Mouse (Mus musculus) hindbrain, embryonic 14.5 days (tissue): ENCODE measurements around the gene Fntb. TPM values are rescaled to one million over a fixed set of nuclear protein-coding genes. Genes with fewer than 3 reads are reported as not detected.

Experiments used
- ATAC-seq: fragments of 200-750 bp; cut with Nextera tagmentation; 2 replicates; pipeline ENCODE4 v1.8.0; 2017; ENCODE audit warnings: moderate number of reproducible peaks, mild to moderate bottlenecking, moderate TSS enrichment, moderate library complexity; ENCODE audit not compliant: low FRiP score
- DNase-seq: peaks from one replicate; pipeline ENCODE4 v3.0.0-alpha.2; 2015; ENCODE audit warnings: low spot score
- H3K27ac ChIP-seq: fragments of 300-500 bp; sonication (generic); 2 replicates; pipeline ENCODE4 v1.5.1; 2014; ENCODE audit warnings: mild to moderate bottlenecking, moderate library complexity
- H3K27me3 ChIP-seq: fragments of 300-500 bp; sonication (generic); 2 replicates; pipeline ENCODE4 v1.6.1; 2014; ENCODE audit warnings: mild to moderate bottlenecking, low read length, mixed read lengths; ENCODE audit not compliant: control insufficient read depth, insufficient read depth
- H3K36me3 ChIP-seq: fragments of 300-500 bp; sonication (generic); replicated peaks from 2 replicates; pipeline ENCODE4 v1.6.1; 2014; ENCODE audit not compliant: control insufficient read depth, insufficient read depth
- H3K4me1 ChIP-seq: fragments of 300-500 bp; sonication (generic); replicated peaks from 2 replicates; pipeline ENCODE4 v1.6.1; 2014; ENCODE audit warnings: antibody characterized with exemption, low read length, mixed read lengths; ENCODE audit not compliant: control insufficient read depth, insufficient read depth
- H3K4me2 ChIP-seq: fragments of 300-500 bp; sonication (generic); replicated peaks from 2 replicates; pipeline ENCODE4 v1.6.1; 2014; ENCODE audit warnings: mild to moderate bottlenecking, moderate library complexity
- H3K4me3 ChIP-seq: fragments of 300-500 bp; sonication (generic); replicated peaks from 2 replicates; pipeline ENCODE4 v1.5.1; 2014; ENCODE audit warnings: mild to moderate bottlenecking, low read length
- H3K9ac ChIP-seq: fragments of 300-500 bp; sonication (generic); 2 replicates; pipeline ENCODE4 v1.6.1; 2014
- H3K9me3 ChIP-seq: fragments of 300-500 bp; sonication (generic); 2 replicates; pipeline ENCODE4 v1.6.1; 2016; ENCODE audit warnings: low read length; ENCODE audit not compliant: control insufficient read depth
- WGBS: fragments of 180-500 bp; shearing (Covaris S2); extraction: QIAGEN DNeasy Blood & Tissue Kit; methylation state at CpG from one replicate; pipeline ENCODE4 v1.1.7; 2014; 5-methylcytosine and 5-hydroxymethylcytosine counted together
- polyA plus RNA-seq: library from polyadenylated mRNA; unstranded; fragments of >200 nt; fragmentation: Nextera tagmentation; extraction: Ambion mirVana; gene quantifications from 2 replicates; pipeline ENCODE4 v1.2.1, GENCODE M21; 2014

Gene Fntb
- polyA plus RNA-seq, 1 experiment from 2014 or later = 40.4 TPM

DNA sequence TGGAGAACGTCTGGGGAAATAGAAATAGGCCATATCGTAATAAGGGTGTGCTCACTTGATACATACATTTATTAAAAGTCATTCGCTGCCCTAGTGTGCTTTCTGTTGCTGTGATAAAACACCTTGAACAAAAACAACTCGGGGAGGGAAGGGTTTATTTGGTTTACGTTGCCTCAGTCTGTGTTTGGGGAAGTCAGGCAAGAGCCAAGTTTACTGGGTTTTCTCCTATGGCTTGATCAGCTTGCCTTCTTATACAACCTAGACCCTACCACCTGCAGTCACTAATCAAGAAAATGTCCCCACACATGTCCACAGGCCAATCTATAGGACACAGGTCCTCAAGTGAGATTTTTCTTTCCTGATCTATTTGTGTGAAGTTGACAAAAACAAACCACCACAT is 6.2 kb downstream of the Fntb start:
- Histone ChIP-seq H3K4me2 (no peak overlapping the region), H3K36me3 (no peaks in the 10 kb centered on the region), H3K4me3 (no peak overlapping the region), H3K9ac (no peak overlapping the region), H3K4me1 (no peaks in the 10 kb centered on the region), H3K9me3 (no peaks in the 10 kb centered on the region), H3K27me3 (no peaks in the 10 kb centered on the region), H3K27ac (no peak overlapping the region)
- ATAC-seq (no peak), DNase-seq (no peak)
- 93% methylated on average over 5 of the region's 5 CpGs for WGBS

DNA sequence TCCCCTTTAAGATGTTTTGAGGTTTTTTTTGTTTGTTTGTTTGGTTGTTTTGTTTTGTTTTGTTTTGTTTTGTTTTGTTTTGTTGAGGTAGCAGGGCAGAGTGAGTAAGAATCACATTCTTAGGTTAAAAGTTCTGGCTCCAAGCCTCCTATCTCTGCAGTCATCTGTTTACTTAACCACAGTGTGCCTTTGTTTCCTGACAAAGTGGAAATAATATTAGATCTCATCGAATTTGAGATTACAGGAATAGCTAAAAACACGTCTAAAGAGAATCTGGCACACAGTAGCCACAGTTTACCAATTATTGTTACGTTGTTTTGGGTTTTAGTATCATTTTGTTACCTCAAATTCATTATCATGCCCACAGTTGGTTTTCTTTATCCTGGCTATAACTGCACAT is 9.3 kb downstream of the Fntb start:
- H3K9ac ChIP-seq = no peak overlapping the region
- H3K4me1 ChIP-seq = no peaks in the 10 kb centered on the region
- peaks cover under 1% of the 10 kb centered on the region; the same call in 1 of the 2 replicates for H3K36me3 ChIP-seq
- DNase-seq (no peak), ATAC-seq (no peak)
- no peaks in the 10 kb centered on the region for H3K9me3 ChIP-seq
- H3K4me2 ChIP-seq = no peak overlapping the region
- no peak overlapping the region for H3K4me3 ChIP-seq
- no peak overlapping the region for H3K27ac ChIP-seq
- WGBS = 88% methylated on average over 3 of the region's 3 CpGs
- no peaks in the 10 kb centered on the region for H3K27me3 ChIP-seq

DNA sequence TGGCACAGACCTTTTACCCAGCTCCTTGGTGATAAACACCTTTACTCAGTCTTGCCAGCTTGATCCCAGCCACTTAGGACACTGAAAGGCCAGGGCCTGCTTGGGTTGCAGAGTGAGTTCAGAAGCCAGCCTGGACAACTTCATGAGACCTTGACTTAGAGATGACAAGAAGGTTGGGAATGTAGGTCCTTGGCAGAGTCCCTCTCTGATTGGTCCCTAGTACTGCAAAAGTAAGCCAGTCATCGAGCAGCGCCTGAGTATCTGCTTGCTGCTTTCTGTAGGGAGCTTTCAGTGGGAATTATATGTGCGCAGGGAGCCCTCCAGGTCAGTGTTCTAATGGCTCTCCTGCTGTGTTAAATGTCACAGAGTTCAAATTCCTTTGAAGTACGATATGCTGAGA is 9.7 kb downstream of the Fntb start:
- 62% methylated on average over 4 of the region's 4 CpGs for WGBS
- H3K4me3 ChIP-seq = no peak overlapping the region

DNA sequence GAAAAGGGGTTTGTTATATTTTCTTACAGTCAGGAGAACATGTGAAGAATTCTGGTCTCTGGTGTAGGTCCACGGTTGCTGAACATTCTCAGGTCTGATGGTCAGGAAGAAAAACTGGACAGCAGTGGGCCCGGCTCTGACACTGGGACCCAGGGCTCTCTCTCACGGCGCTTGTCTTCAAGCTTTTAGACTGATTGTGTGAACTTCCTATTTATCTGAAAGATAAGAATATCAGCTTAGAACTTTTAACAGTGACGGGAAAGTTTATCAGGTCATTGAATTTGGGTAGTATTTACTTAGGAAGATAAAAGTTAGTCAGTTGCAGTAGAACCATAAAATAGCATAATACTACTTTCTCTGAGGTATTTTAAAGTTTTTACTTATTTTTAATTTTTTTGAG is 11.5 kb downstream of the Fntb start:
- no peak for DNase-seq
- peaks cover 5% of the 10 kb centered on the region; the same call in 1 of the 2 replicates for H3K36me3 ChIP-seq
- no peaks in the 10 kb centered on the region for H3K27me3 ChIP-seq
- ATAC-seq = no peak
- no peaks in the 10 kb centered on the region for H3K4me1 ChIP-seq
- H3K9ac ChIP-seq = no peak overlapping the region
- 95% methylated on average over 5 of the region's 5 CpGs for WGBS
- no peak overlapping the region for H3K4me3 ChIP-seq
- H3K27ac ChIP-seq = no peak overlapping the region
- H3K4me2 ChIP-seq = no peak overlapping the region
- no peaks in the 10 kb centered on the region for H3K9me3 ChIP-seq

More for the DNA sequence above, 9.7 kb downstream of the Fntb start:
- H3K9me3 ChIP-seq = no peaks in the 10 kb centered on the region
- H3K9ac ChIP-seq = no peak overlapping the region
- H3K36me3 ChIP-seq = peaks cover 5% of the 10 kb centered on the region; the same call in 1 of the 2 replicates
- no peak for DNase-seq
- H3K4me2 ChIP-seq = no peak overlapping the region
- no peak for ATAC-seq
- no peaks in the 10 kb centered on the region for H3K27me3 ChIP-seq
- H3K27ac ChIP-seq = no peak overlapping the region
- no peaks in the 10 kb centered on the region for H3K4me1 ChIP-seq

DNA sequence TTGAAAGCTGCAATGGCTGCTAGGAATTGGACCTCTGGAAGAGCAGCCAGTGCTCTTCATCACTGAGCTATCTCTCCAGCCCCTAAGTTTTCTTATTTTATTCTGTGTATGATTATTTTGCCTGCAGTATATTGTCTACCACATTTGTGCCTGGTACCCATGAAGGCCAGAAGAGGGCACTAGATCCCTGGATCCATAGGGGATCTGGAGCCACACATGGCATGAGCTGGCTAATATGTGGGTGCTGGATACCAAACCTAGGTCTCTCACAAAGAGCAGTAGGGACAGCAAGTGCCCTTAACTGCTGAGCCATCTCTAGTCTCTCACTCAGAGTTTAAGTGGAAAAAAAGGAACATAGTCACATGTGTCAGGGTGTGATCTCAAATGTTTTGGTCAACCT is 12.5 kb downstream of the Fntb start:
- Histone ChIP-seq H3K4me3 (no peak overlapping the region), H3K4me2 (no peak overlapping the region), H3K27ac (no peak overlapping the region), H3K27me3 (no peaks in the 10 kb centered on the region), H3K4me1 (no peaks in the 10 kb centered on the region), H3K36me3 (peaks cover 5% of the 10 kb centered on the region; the same call in 1 of the 2 replicates), H3K9me3 (no peaks in the 10 kb centered on the region), H3K9ac (no peak overlapping the region)
- ATAC-seq = no peak
- no peak for DNase-seq

DNA sequence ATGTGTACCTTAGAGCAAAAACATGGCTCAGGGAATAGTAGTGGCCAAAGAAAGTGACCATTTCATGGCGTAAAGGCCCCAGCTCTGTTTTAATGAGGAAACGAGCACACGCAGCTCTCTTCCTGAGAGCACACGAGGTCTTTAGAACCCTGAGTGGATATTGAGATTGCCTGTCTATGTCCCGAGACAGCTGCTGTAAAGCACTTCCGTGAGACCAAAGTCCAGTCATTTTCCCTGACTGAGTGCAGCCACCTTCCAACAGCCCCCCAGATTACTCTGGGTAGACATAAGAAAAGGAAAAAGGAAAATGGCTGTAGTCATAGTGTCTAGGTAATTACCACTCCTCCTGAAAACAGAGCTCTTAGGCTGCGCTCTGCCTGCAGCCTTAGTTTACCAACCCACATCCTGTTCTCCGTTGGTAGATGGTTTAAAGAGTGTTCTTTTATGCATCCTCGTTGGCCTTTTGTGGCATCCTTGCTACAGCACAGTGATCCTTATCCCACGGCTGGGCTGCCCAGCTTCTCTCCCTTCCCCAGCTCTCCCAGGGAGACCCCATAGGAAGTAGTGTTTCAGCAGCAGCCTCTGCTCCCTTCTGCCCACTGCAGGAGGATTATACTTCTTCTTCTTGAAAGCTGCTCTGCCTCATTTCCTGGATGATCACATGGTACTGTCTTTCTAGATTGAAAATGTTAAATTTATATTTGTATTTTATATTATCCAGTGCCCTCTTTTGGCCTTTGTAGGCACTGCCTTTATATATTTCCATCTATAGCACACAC is 13.1 kb downstream of the Fntb start:
- Histone ChIP-seq H3K9me3 (no peaks in the 10 kb centered on the region), H3K27me3 (no peaks in the 10 kb centered on the region), H3K4me1 (no peaks in the 10 kb centered on the region), H3K9ac (no peak overlapping the region), H3K27ac (no peak overlapping the region), H3K4me2 (no peak overlapping the region), H3K4me3 (no peak overlapping the region), H3K36me3 (peaks cover 5% of the 10 kb centered on the region; the same call in 1 of the 2 replicates)
- 90% methylated on average over 10 of the region's 10 CpGs for WGBS
- ATAC-seq = no peak
- DNase-seq = no peak

DNA sequence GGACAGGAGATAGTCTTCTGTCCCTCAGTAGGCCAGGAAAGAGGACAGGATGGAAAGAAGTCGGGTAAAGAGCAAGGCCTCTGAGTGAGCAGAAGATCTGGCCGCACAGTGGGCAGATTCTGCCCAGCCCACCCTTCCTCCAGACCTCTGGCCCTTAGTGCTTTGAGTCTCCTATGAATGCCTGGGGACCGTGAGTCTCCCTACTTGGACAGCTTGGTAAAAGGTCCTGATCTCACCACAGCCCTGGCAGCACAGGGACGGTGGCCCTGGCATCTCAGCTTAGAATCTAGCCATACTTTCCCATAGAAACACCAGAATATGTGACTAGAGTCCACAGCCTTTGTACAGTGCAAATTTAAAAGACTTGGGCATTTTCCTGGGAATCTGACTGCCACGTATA is 14.6 kb downstream of the Fntb start:
- no peak overlapping the region for H3K9ac ChIP-seq
- H3K4me1 ChIP-seq = no peaks in the 10 kb centered on the region
- DNase-seq (no peak), ATAC-seq (no peak)
- no peak overlapping the region for H3K4me2 ChIP-seq
- no peak overlapping the region for H3K27ac ChIP-seq
- 73% methylated on average over 5 of the region's 5 CpGs for WGBS
- H3K9me3 ChIP-seq = no peaks in the 10 kb centered on the region
- H3K36me3 ChIP-seq = peaks cover 5% of the 10 kb centered on the region; the same call in 1 of the 2 replicates
- no peak overlapping the region for H3K4me3 ChIP-seq
- H3K27me3 ChIP-seq = no peaks in the 10 kb centered on the region

DNA sequence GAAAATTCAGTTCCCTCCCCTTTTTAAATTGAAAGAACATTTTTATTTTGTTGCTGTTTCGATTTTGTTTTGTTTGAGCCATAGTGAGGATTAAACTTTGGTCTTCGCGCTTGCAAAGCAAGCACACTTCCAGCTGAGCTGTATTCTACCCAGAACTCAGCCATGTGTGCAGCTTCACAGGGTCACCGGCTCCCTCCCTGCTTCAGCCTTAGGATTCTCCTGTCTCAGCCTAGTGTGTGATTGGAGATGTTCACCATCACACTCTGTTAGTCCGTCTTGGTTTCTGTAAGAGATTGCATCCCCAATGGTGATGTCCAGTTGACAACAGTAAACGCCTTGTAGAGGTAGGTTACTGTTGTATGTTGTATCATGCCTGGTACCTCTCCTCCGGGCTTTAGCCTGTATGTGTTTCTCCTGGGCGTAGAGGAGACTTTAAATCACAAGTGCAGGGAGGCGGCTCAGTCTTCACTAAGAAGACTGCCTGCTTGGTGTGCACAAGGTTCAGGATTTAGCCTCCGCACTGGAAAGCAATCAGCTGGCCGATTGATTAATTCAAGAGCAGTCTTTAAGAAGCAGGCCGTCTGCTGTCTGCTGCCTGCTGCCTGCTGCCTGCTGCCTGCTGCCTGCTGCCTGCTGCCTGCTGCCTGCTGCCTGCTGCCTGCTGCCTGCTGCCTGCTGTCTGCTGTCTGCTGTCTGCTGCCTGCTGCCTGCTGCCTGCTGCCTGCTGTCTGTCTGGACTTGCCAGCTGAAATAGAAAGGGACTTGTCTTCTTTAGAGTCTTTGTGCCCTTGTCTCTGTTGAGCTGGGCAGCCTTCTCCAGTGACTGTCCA is 15.5 kb downstream of the Fntb start:
- Histone ChIP-seq H3K9ac (no peak overlapping the region), H3K4me2 (no peak overlapping the region), H3K27me3 (no peaks in the 10 kb centered on the region), H3K36me3 (peaks cover 5% of the 10 kb centered on the region; the same call in 1 of the 2 replicates), H3K27ac (0 out of 2 replicates have a peak overlapping the region, but pooled peaks have one; percentile 39), H3K4me1 (no peaks in the 10 kb centered on the region), H3K9me3 (no peaks in the 10 kb centered on the region), H3K4me3 (no peak overlapping the region)
- 60% methylated on average over 12 of the region's 12 CpGs for WGBS
- ATAC-seq = no peak
- DNase-seq = no peak

DNA sequence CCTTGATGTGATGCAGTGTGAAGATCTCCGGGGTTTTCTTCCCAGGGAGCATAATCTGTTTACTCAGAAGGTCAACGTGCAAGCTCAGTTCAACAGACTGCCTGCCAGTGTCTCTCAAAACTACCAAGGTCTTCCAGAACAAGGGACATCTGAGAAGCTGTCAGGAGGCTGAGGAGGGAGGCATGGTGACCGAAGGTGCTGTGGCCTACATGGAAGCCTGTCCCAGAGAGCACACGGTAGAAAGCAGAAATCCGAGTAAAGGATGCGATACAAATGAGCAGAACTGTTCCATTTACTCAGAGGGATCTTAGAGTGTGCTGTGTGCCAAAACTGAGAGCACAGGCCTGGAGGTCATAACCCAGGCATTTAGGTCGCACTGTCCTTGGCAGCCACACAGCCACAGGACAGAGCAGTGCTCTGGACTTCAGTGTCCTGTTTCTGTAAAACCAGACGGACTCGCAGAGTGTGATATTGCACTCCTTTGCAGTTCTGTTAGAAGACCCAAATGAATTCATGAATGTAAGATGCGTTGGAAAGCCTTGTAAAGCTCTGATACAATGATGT is 18.7 kb downstream of the Fntb start:
- Histone ChIP-seq H3K9me3 (no peaks in the 10 kb centered on the region), H3K4me1 (no peaks in the 10 kb centered on the region), H3K36me3 (peaks cover 5% of the 10 kb centered on the region; the same call in 1 of the 2 replicates), H3K27ac (no peak overlapping the region), H3K4me3 (no peak overlapping the region), H3K4me2 (no peak overlapping the region), H3K9ac (no peak overlapping the region), H3K27me3 (no peaks in the 10 kb centered on the region)
- DNase-seq = no peak
- ATAC-seq = no peak
- 72% methylated on average over 10 of the region's 10 CpGs for WGBS
